ENCODE assay signal across 10 mouse cellular contexts in the genomic region with DNA sequence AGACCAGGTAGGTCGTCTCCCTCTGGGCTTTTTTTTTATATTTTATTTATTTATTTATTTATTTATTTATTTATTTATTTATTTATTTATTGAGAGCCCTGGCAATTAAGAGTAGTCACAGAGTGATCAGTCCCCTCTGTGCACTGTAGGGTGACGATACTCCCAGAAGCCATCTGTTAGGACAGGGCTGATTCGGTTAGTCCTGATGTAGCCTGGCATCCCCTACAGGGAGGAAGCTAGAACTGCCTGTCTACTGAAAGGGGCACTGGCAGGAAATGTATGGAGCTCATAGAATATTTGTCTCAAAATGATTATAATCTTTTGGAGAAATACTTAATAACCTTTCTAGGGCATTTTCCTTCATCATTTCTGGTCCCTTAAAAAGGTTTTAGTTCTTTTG.
DNase-seq lines count a peak whose midpoint lies in the region; ATAC-seq and TF ChIP-seq lines count a peak whose summit lies in the region.
"Had no signal": no experiment of that assay in that cellular context is flagged by ENCODE, and none has a peak within 500 bp of the region (broad histone marks: within the 10 kb centered on the region; RNA-seq: fewer than 3 reads in every experiment).

No protein-coding gene starts in this region.

- no peak overlapping the region for H3K4me2 ChIP-seq in lung, embryonic 14.5 days
- H3K4me2 ChIP-seq: stomach, embryonic 15.5 days had no signal

- TF ChIP-seq CTCF in heart, adult 2 months (IDR thresholded peaks at IDR 0.05) = peak; percentile 54
- peak; percentile 47 for TF ChIP-seq CTCF in lung, embryonic 14.5 days (IDR thresholded peaks at IDR 0.05; ENCODE audit: low read depth)

- no peak for ATAC-seq in lung, embryonic 14.5 days (ENCODE audit: insufficient read depth)
- ATAC-seq in activated CD4-positive, CD25-positive, alpha-beta regulatory T cell, adult 4 months = peak; percentile 26

- no peaks in the 10 kb centered on the region for H3K9me3 ChIP-seq in lung, embryonic 14.5 days (ENCODE audit: low read depth, low read length)
- H3K9me3 ChIP-seq: stomach, embryonic 15.5 days had no signal

- WGBS in heart, adult 2 months = 79% methylated on average over 3 of the region's 3 CpGs
- WGBS in lung, embryonic 14.5 days = 76% methylated on average over 3 of the region's 3 CpGs

- no peak overlapping the region for H3K9ac ChIP-seq in heart, adult 2 months (ENCODE audit: low read depth, low read length)
- no peak overlapping the region for H3K9ac ChIP-seq in lung, embryonic 14.5 days
- H3K9ac ChIP-seq: stomach, embryonic 15.5 days had no signal

- no peak for DNase-seq in heart, adult 2 months
- no peak for DNase-seq in heart, postnatal 4 days
- DNase-seq in lung, embryonic 14.5 days = peak; percentile 7
- DNase-seq in lung, postnatal 14 days = no peak
- DNase-seq in naive thymus-derived CD4-positive, alpha-beta T cell, adult 2 months (ENCODE audit: low read depth) = peak; percentile 34
- DNase-seq in kidney, adult 18-20 months = no peak
- DNase-seq in urinary bladder, adult 18-20 months (ENCODE audit: low spot score in 2 of 2) = no peak
- DNase-seq: lung, postnatal 4 days had no signal

- no peaks in the 10 kb centered on the region for H3K79me2 ChIP-seq in heart, adult 2 months (replicated peaks; ENCODE audit: control insufficient read depth, insufficient read depth, low read length)

- H3K27ac ChIP-seq in heart, adult 2 months = no peak overlapping the region
- no peak overlapping the region for H3K27ac ChIP-seq in lung, embryonic 14.5 days (ENCODE audit: low read depth)
- H3K27ac ChIP-seq: stomach, embryonic 15.5 days had no signal

- no peaks in the 10 kb centered on the region for H3K27me3 ChIP-seq in heart, adult 2 months (ENCODE audit: control insufficient read depth, insufficient read depth, low read length)
- no peaks in the 10 kb centered on the region for H3K27me3 ChIP-seq in lung, embryonic 14.5 days (ENCODE audit: insufficient read depth, low read length)
- H3K27me3 ChIP-seq: stomach, embryonic 15.5 days had no signal

- peaks cover 3% of the 10 kb centered on the region; the same call in 1 of the 2 replicates for H3K36me3 ChIP-seq in heart, adult 2 months (ENCODE audit: control insufficient read depth, insufficient read depth, low read length)
- H3K36me3 ChIP-seq in lung, embryonic 14.5 days (ENCODE audit: insufficient read depth) = no peaks in the 10 kb centered on the region
- H3K36me3 ChIP-seq: stomach, embryonic 15.5 days had no signal

- no peak for TF ChIP-seq EP300 in heart, adult 2 months (IDR thresholded peaks at IDR 0.05; ENCODE audit: insufficient read depth, low read depth, low read length)

- no peak for TF ChIP-seq POLR2A in heart, adult 2 months (IDR thresholded peaks at IDR 0.05; ENCODE audit: insufficient read depth, low read depth, low read length)

- H3K4me1 ChIP-seq in heart, adult 2 months (ENCODE audit: control insufficient read depth, insufficient read depth, low read length) = 0 out of 2 replicates have a peak, but pooled peaks cover under 1% of the 10 kb centered on the region
- H3K4me1 ChIP-seq in lung, embryonic 14.5 days (ENCODE audit: insufficient read depth) = no peaks in the 10 kb centered on the region
- H3K4me1 ChIP-seq: stomach, embryonic 15.5 days had no signal

- intact Hi-C loops in heart, adult 2 months (cut with DNase I) = no loop called here

- H3K4me3 ChIP-seq in heart, adult 2 months = no peak overlapping the region
- H3K4me3 ChIP-seq in lung, embryonic 14.5 days (ENCODE audit: low read depth, low read length) = no peak overlapping the region
- H3K4me3 ChIP-seq: stomach, embryonic 15.5 days had no signal

Comparison
In these comparisons a context has a peak if more than half of its experiments do, and no peak if none do; other contexts are left out.
1. DNase-seq: peak in lung, embryonic 14.5 days (single experiment) and naive thymus-derived CD4-positive, alpha-beta T cell, adult 2 months (single experiment); none in heart, adult 2 months (0 of 2), heart, postnatal 4 days (single experiment), lung, postnatal 14 days (single experiment), kidney, adult 18-20 months (single experiment) and urinary bladder, adult 18-20 months (0 of 2).